Mouse (Mus musculus): Measurements from ENCODE around the gene Ptch1.

The Ptch1 gene

DNA sequence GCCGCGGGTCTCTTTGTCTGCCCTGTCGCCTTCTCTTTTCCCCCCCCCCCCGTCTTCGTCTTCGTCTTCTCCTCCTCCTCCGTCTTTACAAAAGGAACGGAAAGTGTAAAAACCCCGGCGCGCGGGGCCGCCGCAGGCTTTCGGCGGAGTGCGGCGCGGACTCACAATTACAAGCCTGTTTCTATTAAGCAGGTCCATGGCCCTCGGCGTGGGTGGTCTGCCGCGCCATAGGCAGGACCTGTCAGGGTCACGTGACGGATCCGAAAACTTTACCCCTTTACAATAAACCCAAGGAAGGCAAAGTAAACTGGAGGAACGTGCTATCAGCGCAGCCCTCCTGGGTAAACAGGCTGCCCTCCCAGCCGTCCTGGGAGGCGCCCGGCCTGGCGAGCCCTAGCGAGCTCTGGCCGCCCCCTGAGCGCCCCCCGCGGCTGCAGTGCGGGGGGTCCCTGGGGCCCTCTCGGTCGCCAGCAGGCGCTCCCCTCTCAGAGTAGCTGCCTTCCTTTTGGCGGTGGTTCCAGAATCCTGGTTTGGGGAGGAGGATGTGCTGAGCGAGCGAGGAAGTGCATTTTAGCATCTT lies at the start of gene Ptch1:
TSS of gene Ptch1 (minus strand) at position 343 of the 580 bp plus-strand sequence.
- no peak for DNase-seq (ENCODE audit: low spot score)

DNA sequence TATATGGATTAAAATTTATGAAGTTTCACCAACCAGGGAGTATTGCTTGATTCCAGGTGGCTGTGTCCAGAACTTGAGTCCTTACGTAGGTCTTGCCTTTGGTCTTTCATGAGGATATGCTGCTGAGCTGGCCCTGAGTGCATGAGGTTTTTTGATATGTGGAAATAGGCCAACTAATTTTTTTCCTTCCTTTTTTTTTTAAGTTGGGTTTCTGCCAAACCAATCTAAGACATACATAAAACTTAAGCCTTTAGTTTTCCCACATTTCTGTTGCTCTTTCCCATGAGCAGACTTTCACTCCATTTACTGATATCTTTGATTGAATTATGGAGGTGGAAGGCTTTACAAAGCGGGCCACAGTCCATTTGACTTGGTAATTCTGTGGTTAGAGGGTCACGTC lies 47.9 kb upstream of the Ptch1 start:
- no peak for DNase-seq (ENCODE audit: low spot score)

DNA sequence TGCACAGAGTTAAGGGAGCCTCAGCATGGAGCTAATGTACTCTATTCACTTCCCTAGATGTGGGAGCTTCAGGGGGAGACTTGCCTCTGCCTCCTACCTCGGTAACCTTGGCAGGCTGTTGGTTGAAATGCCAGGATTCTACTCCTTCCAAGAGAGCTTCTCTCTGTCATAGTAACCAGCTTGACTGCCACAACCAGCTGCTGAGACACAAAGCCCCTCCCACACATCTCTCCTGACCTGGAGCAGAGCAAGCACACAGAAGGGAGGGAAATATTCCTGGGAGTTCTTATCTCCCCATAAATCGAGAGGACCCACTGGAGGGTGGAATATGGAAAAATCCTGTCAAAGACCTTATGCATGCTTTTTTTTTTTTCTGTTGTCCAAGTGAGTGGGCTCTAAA lies 39.8 kb upstream of the Ptch1 start:
- DNase-seq (ENCODE audit: low spot score), result no peak

DNA sequence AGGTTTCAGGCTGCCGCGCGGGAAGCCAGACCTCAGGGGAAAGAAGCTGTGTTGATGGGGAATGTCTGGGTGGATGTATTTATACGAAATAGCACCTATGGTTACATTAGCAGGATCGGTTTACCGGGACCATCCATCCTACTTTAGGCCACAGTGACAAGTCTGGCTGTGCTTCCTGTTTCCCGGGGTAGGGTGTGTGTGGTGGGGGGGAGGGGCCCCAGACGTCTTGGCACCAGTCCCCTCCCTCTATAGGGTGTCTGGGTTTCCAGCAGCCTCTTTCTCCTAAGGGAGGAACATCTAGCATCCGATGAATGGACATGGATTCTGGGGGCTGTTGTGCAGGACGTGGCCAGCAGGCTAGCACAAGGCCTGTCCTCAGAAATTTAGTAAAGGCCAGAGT lies 36.3 kb upstream of the Ptch1 start:
- DNase-seq (ENCODE audit: low spot score), result no peak

DNA sequence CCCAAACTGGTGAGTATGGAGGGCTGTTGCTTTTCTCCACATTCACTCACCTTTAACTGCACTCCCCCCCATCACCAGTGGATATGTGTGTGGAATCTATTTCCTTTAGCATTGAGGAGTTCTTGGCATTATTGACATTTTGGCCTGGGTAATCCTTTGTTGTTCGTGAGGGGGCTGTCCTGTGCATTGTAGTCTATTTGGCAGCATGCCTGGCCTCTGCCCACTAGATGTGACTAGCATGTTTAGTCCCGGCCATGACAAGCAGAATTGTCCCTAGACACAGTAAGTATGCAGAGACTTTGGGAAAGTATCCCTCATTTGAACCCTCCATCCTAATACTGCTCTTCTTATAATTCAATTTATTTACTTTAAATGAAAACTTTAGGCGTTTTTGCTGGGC lies 24.2 kb upstream of the Ptch1 start:
- DNase-seq (ENCODE audit: low spot score), result no peak

DNA sequence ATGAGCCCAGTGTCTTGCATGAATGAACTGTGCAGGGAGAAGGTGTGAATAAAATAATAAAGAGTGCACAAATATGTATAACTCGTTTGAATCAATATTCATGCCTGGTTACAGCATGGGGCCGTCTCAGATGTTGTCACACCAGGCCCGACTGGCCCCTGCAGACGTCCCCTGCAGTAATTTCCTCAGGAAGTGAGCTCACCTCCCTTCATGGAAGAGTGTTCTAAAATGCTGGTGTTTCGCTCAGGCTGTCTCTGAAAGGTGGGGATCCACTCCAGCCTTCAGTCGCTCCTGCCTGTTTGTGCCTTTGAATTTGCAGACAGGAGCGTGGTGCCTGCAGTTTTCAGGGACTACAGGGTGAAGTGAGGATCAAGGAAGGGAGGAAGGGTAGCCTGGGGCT lies 22.5 kb upstream of the Ptch1 start:
- DNase-seq (ENCODE audit: low spot score), result no peak

DNA sequence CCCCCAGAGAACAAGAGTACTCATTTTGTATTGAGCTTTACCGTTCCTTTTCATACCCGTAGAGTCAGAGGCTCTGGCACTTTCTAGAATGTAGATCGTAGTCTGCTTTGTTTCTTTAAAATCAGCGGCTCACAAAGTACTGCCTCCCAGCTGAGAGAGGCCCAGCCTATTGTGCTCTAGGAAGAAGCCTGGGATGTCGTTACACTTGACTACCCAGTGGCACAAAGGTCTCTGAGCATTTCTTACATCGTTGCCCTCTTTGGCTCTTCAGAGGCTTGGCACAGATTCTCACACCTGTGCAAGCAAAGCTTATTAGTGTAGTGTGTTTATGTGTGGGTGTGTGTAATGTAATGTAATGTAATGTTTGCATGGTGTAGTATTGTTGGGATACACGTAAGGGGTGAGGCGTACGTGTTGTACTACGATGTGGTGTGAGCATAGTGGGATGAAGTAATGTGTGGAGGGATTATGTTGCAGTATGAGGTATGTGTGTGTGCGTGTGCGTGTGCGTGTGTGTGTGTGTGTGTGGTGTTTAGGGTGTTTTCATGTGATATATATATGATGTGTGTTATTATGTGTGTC lies 20.2 kb upstream of the Ptch1 start:
- DNase-seq (ENCODE audit: low spot score), result no peak

DNA sequence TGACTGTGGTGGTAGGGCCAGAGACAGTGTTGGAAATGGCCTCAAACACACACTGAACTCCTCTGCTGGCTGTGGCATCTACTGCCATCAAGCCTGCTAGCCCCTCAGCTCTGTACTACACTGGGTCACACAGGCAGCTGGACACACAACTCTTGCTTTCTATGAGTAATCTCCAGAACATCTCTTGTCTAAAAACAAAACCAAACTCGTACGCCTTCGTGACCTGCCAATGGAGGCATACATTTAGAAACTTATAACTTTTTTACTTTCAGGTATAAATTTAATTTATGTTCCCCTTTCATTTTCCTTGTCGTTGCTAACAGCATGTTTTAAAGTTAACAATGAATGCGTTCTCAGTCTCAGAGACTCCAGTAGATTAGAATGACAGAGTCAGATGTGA lies 19.4 kb upstream of the Ptch1 start:
- no peak for DNase-seq (ENCODE audit: low spot score)

DNA sequence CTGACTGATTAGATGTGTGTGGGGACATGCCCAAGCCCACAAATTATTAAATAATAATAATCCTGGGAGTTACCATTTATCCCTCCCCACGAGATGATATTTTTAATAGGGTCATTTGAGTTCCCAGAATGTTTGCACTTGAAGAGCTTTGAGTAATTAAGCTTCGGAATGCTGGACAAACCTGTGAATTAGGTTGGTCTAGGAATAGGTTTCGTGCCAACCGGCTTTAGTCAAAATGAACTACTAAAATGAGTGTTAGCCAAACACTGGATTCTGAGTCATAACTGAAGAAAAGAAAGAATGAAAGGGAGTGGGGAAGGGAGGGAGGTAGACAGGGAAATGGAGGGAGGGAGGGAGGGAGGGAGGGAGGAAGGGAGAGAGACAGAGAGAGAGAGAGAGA lies 1.2 kb upstream of the Ptch1 start:
- DNase-seq (ENCODE audit: low spot score), result no peak

DNA sequence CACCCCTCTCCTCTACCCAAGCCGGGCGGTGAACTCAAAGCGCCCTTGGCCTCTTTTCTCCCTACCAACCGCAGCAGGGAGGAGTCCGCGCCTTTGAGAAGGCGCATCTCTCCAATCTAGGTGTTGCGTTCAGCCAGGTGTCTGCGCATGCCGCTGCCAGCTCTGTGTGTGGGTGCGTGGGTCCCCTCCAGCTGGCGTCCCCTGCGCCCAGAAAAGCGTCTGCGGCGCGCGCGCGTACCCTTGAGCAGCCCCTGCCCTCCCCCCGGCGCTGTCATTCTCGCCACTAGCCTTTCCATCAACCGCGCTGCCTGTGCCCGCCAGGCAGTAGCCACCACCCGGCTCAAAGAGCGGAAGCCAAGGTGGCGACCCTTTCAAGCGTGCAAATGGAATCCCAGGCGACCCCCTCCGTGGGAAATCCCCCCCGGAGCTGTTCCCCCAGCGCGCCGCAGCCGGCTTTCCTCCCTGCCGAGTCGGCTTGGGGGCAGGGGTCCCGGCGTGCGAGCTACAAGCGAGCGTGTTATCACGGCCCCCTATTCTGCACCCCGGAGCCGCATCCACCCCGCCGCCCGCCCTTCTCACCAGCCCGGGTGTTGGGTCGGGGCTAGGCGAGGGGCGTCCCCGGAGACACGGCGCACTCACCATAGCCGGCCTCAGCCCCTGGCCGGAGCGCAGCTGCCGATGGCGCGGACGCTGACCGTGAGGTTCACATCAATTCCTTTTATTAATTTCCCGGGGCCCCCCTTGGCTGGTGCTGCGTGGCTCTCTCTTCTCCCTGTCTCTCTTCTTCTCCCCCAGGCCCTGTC lies 744 bp downstream of the Ptch1 start:
- no peak for DNase-seq (ENCODE audit: low spot score)

DNA sequence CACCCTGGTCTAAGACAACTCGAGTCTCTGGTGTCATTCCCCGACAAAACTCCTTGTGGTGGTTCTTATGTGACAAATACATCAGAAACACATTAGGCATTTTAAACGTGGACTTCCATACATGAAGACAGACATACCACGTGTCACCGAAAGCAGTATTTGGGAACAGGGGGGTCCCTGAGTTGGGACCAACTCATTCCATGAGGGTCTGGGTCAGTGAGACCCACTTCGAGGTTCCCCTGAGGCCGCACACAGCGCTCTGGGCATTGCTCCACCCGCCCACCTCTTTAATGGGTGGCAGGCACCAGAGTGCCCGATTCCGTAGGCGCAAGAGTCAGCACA lies 1.3 kb downstream of the Ptch1 start:
- no peak for DNase-seq (ENCODE audit: low spot score)

DNA sequence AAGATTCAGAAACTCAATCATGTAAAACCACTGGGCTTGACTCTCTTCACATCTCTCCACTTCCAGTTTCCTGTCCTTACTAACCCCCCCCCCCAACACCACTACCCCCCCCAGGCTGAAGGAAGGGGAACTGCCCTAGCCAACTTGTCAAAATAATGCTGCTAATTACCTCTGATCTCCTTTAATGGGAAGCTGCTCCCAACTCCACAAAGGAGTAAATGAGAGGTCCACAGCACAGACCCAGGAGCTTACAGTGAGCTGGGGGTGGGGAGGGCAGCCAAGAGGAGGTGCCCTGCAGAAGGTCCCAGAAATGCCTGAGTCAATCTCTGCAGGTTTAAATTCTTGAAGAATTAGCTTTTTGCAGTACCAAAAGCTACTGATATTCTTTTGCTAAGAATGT lies 2.9 kb downstream of the Ptch1 start:
- no peak for DNase-seq (ENCODE audit: low spot score)

DNA sequence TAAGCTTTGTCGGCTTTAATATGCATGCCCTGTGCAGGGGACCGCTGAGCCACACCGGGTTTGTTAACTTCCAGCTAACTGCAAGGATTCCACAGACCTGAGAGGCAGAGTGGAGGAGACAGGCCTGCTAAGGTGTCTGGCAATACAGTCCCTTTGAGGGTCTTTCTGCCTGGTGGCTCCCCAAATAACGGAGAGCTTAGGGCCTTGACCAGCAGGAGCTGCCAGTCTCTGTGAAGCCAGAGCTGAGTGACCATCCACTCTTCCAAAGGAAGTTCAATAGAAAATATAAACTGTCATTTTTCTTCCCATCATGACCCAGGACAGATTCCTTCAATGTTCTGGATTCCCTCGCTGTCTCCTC lies 4.0 kb downstream of the Ptch1 start:
- no peak for DNase-seq (ENCODE audit: low spot score)

DNA sequence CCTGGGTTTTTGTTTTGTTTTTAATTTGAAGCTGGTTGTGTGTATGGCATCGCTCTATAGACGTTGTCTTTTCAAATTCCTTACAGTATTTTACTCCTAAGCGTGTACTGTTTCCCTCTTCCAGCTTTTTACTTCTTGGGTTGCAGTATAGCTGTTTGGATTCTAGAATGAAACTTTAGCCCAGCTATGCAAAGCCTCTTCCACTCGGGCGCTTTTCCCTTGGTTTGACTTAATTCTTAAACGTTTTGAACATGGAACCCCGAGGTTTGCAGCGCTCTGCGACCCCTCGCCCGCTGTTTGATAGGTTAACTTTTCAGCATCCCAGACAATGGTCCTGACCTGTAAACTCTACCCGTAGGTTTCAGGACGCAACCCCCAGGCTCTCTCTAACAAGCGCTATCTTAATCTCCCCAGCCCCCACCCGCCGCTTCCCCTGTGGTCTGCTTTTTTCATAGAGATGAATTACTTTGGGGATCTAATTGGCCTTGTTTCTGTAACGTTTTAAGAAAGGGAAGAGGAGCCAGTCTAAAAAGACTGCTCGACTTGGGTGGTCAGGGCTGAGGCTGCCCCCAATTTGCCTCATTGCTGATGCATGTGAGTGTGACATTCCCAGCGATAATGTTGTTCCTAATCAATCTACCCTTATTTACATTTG lies 4.5 kb downstream of the Ptch1 start:
- no peak for DNase-seq (ENCODE audit: low spot score)

DNA sequence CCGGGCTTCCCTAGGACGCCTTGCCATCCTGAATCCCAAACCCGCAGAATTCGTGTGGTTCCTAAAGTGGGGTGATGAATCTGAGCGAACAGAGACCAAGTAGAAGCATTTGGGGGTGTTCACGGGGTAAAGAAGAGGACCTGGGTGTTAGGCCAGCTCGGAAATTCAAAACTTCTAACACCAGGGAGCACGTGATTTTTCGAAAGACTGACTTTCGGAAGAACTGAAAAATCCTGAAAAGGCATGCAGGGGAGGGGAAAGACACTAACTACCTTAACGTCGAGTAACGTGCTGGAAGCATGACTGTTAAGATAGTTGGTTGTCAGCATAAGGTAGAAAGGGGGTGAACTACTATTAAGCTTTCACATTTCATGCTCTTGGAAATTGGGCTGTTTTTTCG lies 5.1 kb downstream of the Ptch1 start:
- no peak for DNase-seq (ENCODE audit: low spot score)

DNA sequence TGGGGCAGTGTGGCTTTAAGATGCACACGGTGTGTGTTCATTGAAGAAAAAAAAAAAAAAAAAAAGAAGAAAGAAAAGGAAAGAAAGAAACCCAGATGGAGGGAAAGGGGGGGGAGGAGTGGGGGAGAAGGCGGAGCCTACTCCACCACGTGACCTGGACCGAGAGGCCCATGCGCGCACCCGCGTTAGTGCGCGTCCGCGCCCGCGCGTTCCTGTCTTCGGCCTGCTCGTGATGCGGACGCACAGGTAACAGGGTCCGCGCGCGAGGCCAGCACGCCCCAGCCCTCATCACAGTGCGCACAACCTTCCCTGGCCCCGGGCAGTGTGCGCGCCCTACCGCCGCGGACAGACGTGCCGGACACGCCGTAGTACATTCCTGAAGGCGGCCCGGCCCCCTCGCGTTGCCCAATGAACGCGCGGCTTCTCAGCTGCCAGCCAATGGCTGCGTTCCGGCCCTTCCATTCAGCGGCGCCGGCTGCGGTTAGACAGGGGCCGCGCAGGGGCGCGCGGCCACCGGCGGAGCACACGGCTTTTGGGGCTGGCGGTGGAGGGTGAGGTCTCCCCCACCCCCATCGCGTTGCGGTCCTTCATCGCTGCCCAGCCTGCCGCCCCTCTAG lies 5.6 kb downstream of the Ptch1 start:
- peak; percentile 80 for DNase-seq (ENCODE audit: low spot score)

DNA sequence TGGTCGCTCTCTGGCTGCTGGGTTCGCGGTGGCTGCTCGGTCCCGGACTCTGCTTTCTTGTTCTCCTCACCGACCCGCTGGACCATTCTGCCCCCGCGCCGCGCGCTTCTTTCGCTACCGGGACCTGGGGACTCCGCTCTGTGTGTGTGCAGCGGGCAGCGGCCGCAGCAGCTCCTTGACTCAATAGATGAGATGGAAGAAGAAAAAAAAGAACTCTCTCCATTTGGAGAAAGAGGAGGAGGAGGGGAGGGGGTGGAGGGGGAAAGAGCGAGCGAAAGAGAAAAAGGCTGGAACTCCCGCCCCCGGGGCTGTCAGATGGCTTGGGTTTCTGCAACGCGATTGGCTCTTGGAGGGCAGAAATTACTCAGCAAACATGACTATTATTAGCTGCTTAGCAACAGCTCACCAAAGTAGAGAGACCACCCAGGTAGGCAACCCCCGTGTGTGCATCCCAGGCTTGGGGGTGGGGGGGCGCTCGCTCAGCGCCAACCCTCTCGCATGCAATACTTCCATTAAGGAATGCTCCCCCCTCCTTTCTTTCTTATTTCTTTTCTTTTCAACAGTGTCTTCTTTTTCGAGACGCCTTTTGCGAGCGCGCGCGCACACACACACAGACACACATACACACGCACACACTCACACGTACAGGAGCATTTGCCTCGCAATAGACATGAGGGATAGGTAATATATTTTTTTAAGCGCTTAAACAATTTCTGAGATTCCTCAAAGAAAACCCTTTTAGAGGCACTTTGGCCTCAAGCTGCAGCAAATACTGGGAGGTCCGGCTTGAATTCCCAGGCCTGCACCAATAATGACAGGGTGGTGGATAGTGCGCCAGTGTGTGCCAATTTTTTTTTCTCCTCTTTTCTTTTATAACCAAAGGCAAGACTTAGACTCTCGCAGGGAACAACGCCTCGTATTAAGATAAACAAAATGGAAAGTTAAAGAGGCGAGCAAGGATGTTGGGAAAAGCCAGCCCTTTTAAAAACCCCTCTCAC lies 7.1 kb downstream of the Ptch1 start:
- no peak for DNase-seq (ENCODE audit: low spot score)

DNA sequence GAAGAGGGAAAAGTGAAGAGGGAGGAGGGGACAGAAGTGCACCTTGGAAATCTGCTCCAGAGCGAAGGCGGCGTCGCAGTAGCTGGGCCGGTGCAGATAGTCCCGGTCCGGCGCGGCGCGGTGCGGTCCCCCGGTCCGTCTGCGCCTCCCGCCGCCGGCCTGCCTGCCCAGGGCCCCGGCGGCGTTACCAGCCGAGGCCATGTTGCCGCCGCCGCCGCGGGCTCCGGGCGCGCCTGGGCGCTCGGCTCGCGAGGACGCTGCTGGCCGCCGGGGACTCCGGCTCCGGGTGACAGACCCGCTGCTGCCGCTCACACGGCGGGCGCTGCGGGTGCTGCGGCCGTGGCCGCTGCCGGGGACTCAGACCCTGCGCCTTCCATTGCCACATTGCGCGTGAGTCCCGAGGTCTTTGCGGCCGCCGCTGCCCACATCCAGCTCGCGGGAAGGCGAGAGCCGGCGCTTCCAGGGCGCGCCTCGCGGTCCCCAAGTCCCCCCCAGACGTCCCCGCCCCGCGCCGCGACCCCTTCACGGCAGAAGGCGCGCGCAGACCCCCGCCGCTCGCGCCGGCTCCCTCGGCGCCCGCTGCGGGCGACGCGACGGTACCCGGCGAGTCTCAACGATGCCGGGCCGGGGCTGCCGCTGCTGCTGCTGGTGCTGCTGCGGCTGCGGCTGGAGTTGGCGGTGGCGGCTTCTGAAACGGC lies 7.9 kb downstream of the Ptch1 start:
- DNase-seq (ENCODE audit: low spot score), result no peak

DNA sequence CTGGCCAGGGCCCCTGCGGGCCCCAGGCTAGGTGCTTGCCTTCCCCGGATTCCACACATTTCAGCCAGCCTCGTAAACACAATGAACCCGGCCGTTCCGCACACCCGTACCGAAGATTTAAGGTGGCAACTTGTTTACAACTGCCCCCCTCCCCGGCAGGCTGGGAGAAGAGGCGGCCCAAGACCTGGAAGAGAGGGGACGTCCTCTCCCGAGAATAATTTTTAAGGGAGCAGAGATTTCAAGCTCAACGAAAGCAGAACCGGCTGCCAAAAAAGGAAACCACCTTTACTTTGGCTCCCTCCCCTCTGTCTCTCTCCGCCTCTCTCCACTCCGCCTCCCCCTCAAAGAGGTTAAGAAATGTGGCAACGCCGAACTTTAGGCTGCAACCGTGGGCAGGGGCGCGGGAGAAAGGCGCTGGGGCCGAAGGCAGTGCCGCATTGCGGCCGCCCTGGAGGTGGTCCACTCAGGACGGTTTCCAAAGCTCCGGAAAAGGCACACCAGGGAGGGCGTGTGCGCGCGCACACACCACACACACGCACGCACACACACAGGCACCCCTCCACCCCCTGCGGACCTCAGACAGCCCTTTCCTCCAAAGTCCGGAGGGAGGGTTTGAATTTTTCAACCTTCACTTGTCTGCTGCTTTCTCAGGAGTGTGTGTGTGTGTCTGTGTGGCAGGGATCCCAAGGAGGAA lies 8.6 kb downstream of the Ptch1 start:
- DNase-seq (ENCODE audit: low spot score), result no peak

All from urinary bladder, postnatal 10 days (tissue).